9 mouse cellular contexts compared by ENCODE assay signal in genomic region chr7:46034991-46035390, GRCm38 (mm10). TPM values are rescaled to one million over a fixed set of nuclear protein-coding genes. Genes with fewer than 3 reads are reported as not detected.
DNase-seq lines count a peak whose midpoint lies in the region; ATAC-seq and TF ChIP-seq lines count a peak whose summit lies in the region.
"Had no signal": no experiment of that assay in that cellular context is flagged by ENCODE, and none has a peak within 500 bp of the region (broad histone marks: within the 10 kb centered on the region; RNA-seq: fewer than 3 reads in every experiment).

No protein-coding gene starts in this region.

- no peak for TF ChIP-seq POLR2A in kidney, adult 2 months (IDR thresholded peaks at IDR 0.05; ENCODE audit: low read depth, low read length)

- H3K9ac ChIP-seq in kidney, embryonic 16.5 days (replicated peaks; ENCODE audit: low read length), result peak overlapping the region; percentile 76
- H3K9ac ChIP-seq in forebrain, embryonic 13.5 days, result peak overlapping the region; percentile 93; the same call in 1 of the 2 replicates
- H3K9ac ChIP-seq in limb, embryonic 13.5 days, result peak overlapping the region; percentile 90
- no peak overlapping the region; the same call in 1 of the 2 replicates for H3K9ac ChIP-seq in neural tube, embryonic 14.5 days (replicated peaks; ENCODE audit: low read depth, low read length)

- H3K36me3 ChIP-seq in kidney, embryonic 16.5 days (ENCODE audit: insufficient read depth, low read length), result peaks cover 6% of the 10 kb centered on the region
- no peaks in the 10 kb centered on the region for H3K36me3 ChIP-seq in kidney, adult 2 months (ENCODE audit: control insufficient read depth, insufficient read depth, low read length)
- H3K36me3 ChIP-seq in forebrain, embryonic 13.5 days (ENCODE audit: poor library complexity, severe bottlenecking), result peaks cover 18% of the 10 kb centered on the region
- H3K36me3 ChIP-seq in limb, embryonic 13.5 days, result peaks cover 26% of the 10 kb centered on the region
- H3K36me3 ChIP-seq in neural tube, embryonic 14.5 days (ENCODE audit: control insufficient read depth, insufficient read depth, low read length), result no peaks in the 10 kb centered on the region

- H3K4me2 ChIP-seq in kidney, embryonic 16.5 days (replicated peaks; ENCODE audit: low read depth, low read length), result peak overlapping the region; percentile 68
- peak overlapping the region; percentile 95 for H3K4me2 ChIP-seq in forebrain, embryonic 13.5 days
- peak overlapping the region; percentile 89 for H3K4me2 ChIP-seq in limb, embryonic 13.5 days (replicated peaks)
- peak overlapping the region; percentile 76 for H3K4me2 ChIP-seq in neural tube, embryonic 14.5 days (ENCODE audit: low read depth, low read length)

- no peak overlapping the region for H3K27ac ChIP-seq in kidney, embryonic 16.5 days (ENCODE audit: low read length)
- no peak overlapping the region for H3K27ac ChIP-seq in kidney, adult 2 months (ENCODE audit: insufficient read depth, low read depth, low read length)
- no peak overlapping the region for H3K27ac ChIP-seq in forebrain, embryonic 13.5 days
- no peak overlapping the region for H3K27ac ChIP-seq in limb, embryonic 13.5 days
- no peak overlapping the region for H3K27ac ChIP-seq in neural tube, embryonic 14.5 days (ENCODE audit: low read depth, low read length)

- 75% methylated on average over 2 of the region's 2 CpGs for WGBS in kidney, embryonic 16.5 days
- WGBS in kidney, adult 2 months, result 83% methylated on average over 2 of the region's 2 CpGs
- WGBS in forebrain, embryonic 13.5 days, result 81% methylated on average over 2 of the region's 2 CpGs
- WGBS in limb, embryonic 13.5 days, result 91% methylated on average over 2 of the region's 2 CpGs
- 76% methylated on average over 2 of the region's 2 CpGs for WGBS in neural tube, embryonic 14.5 days

- DNase-seq in kidney, adult 2 months, result no peak
- no peak for DNase-seq in ovary, adult 18-20 months (ENCODE audit: low spot score)
- DNase-seq in cerebellum, adult 18-20 months, result no peak
- DNase-seq in layer of hippocampus, postnatal 14 days (ENCODE audit: low spot score in 2 of 2), result no peak

- H3K4me1 ChIP-seq in kidney, embryonic 16.5 days (ENCODE audit: insufficient read depth, low read length), result peaks cover 15% of the 10 kb centered on the region
- no peaks in the 10 kb centered on the region for H3K4me1 ChIP-seq in kidney, adult 2 months (ENCODE audit: control insufficient read depth, insufficient read depth, low read length)
- H3K4me1 ChIP-seq in forebrain, embryonic 13.5 days, result peaks cover 16% of the 10 kb centered on the region
- H3K4me1 ChIP-seq in limb, embryonic 13.5 days, result peaks cover 21% of the 10 kb centered on the region
- peaks cover 10% of the 10 kb centered on the region for H3K4me1 ChIP-seq in neural tube, embryonic 14.5 days (ENCODE audit: control insufficient read depth, insufficient read depth, low read length)

- no peaks in the 10 kb centered on the region for H3K27me3 ChIP-seq in kidney, embryonic 16.5 days (ENCODE audit: insufficient read depth, low read length)
- H3K27me3 ChIP-seq in kidney, adult 2 months (replicated peaks; ENCODE audit: control insufficient read depth, insufficient read depth, low read length), result no peaks in the 10 kb centered on the region
- peaks cover 4% of the 10 kb centered on the region for H3K27me3 ChIP-seq in forebrain, embryonic 13.5 days
- H3K27me3 ChIP-seq in limb, embryonic 13.5 days, result no peaks in the 10 kb centered on the region
- no peaks in the 10 kb centered on the region for H3K27me3 ChIP-seq in neural tube, embryonic 14.5 days (ENCODE audit: control insufficient read depth, insufficient read depth, low read length)

- H3K4me3 ChIP-seq in kidney, embryonic 16.5 days (ENCODE audit: low read length), result peak overlapping the region; percentile 69; the same call in 1 of the 2 replicates
- no peak overlapping the region for H3K4me3 ChIP-seq in kidney, adult 2 months (ENCODE audit: insufficient read depth, low read depth, low read length)
- peak overlapping the region; percentile 89 for H3K4me3 ChIP-seq in forebrain, embryonic 13.5 days
- peak overlapping the region; percentile 93; the same call in 1 of the 2 replicates for H3K4me3 ChIP-seq in limb, embryonic 13.5 days
- H3K4me3 ChIP-seq in neural tube, embryonic 14.5 days (ENCODE audit: low read depth, low read length), result no peak overlapping the region

- no peaks in the 10 kb centered on the region for H3K9me3 ChIP-seq in kidney, embryonic 16.5 days (ENCODE audit: low read length)
- no peaks in the 10 kb centered on the region for H3K9me3 ChIP-seq in forebrain, embryonic 13.5 days (replicated peaks)
- no peaks in the 10 kb centered on the region for H3K9me3 ChIP-seq in limb, embryonic 13.5 days
- H3K9me3 ChIP-seq in neural tube, embryonic 14.5 days (ENCODE audit: control insufficient read depth, low read length), result no peaks in the 10 kb centered on the region

- TF ChIP-seq CTCF in kidney, adult 2 months (conservative IDR thresholded peaks at IDR 0.05; ENCODE audit: insufficient read depth, insufficient read length, low read depth, low read length), result no peak

- ATAC-seq in kidney, embryonic 16.5 days (ENCODE audit: low FRiP score, low TSS enrichment), result no peak
- no peak for ATAC-seq in forebrain, embryonic 13.5 days
- no peak for ATAC-seq in limb, embryonic 13.5 days (ENCODE audit: low FRiP score, low read depth)
- ATAC-seq in neural tube, embryonic 14.5 days (ENCODE audit: low read depth), result no peak

RNA-seq across cellular contexts. Expression of gene Nomo1, which starts 1.5 kb away (rescaled TPM):
- polyA plus RNA-seq in kidney, embryonic 16.5 days (2015; fragmentation: Nextera tagmentation; extraction: Ambion mirVana), result 43.3 and 44.4 TPM in 2 replicates
- 36.4 and 36.8 TPM in 2 replicates for polyA plus RNA-seq in kidney, adult 2 months (2012; rRNA removed)
- 30.7 and 32.3 TPM in 2 replicates for polyA plus RNA-seq in forebrain, embryonic 13.5 days (2015; fragmentation: Nextera tagmentation; extraction: Ambion mirVana)
- 24.3 and 26.5 TPM in 2 replicates for polyA plus RNA-seq in limb, embryonic 13.5 days (2015; fragmentation: Nextera tagmentation; extraction: Ambion mirVana)
- 26.0 and 28.5 TPM in 2 replicates for polyA plus RNA-seq in neural tube, embryonic 14.5 days (2014; fragmentation: Nextera tagmentation; extraction: Ambion mirVana)
- 100 to 1,000 TPM; 113 to 118 TPM for total RNA-seq in layer of hippocampus, postnatal 14 days (2021)

RNA-seq across cellular contexts. Expression of gene Abcc6, which starts 4.9 kb away (rescaled TPM):
- polyA plus RNA-seq in kidney, embryonic 16.5 days (2015; fragmentation: Nextera tagmentation; extraction: Ambion mirVana), result 0.66 and 0.87 TPM in 2 replicates
- polyA plus RNA-seq in kidney, adult 2 months (2012; rRNA removed), result 13.2 and 21.1 TPM in 2 replicates
- 0.13 and 0.28 TPM in 2 replicates for polyA plus RNA-seq in forebrain, embryonic 13.5 days (2015; fragmentation: Nextera tagmentation; extraction: Ambion mirVana)
- polyA plus RNA-seq in limb, embryonic 13.5 days (2015; fragmentation: Nextera tagmentation; extraction: Ambion mirVana), result 0.19 and 0.50 TPM in 2 replicates
- 0.37 and 0.40 TPM in 2 replicates for polyA plus RNA-seq in neural tube, embryonic 14.5 days (2014; fragmentation: Nextera tagmentation; extraction: Ambion mirVana)
- total RNA-seq in layer of hippocampus, postnatal 14 days (2021), result 1 to 10 TPM; 4.3 to 5.9 TPM
- total RNA-seq: hematopoietic stem cell, adult 5-6 weeks had no signal

Comparison
In these comparisons a context has a peak if more than half of its experiments do, and no peak if none do; other contexts are left out.
1. H3K4me3 ChIP-seq: peak in kidney, embryonic 16.5 days (single experiment), forebrain, embryonic 13.5 days (single experiment) and limb, embryonic 13.5 days (single experiment); none in kidney, adult 2 months (single experiment) and neural tube, embryonic 14.5 days (single experiment).
2. Peak in every context shown above with its lines, with median percentiles within 50 percentile points of each other: H3K4me2 ChIP-seq.